Mouse (Mus musculus) stomach, embryonic 16.5 days (tissue): ENCODE results near the gene Sstr3. TPM values are rescaled to one million over a fixed set of nuclear protein-coding genes. Genes with fewer than 3 reads are reported as not detected.

Experiments used
- polyA plus RNA-seq: library from polyadenylated mRNA; unstranded; fragments of >200 nt; fragmentation: Nextera tagmentation; extraction: Ambion mirVana; gene quantifications from 2 replicates; pipeline ENCODE4 v1.2.1, GENCODE M21; 2015

Sstr3 gene
- polyA plus RNA-seq, 1 experiment from 2014 or later: 0.12 TPM

Other genes starting within 250 kb of the Sstr3 start
- 0.42 and 0.90 TPM in 2 replicates for gene Csf2rb2, start 239.0 kb downstream of the Sstr3 start, polyA plus RNA-seq
- gene Csf2rb, start 218.9 kb downstream of the Sstr3 start, polyA plus RNA-seq: 2.4 and 3.4 TPM in 2 replicates
- not detected in 2 replicates for gene Tex33, start 148.8 kb downstream of the Sstr3 start, polyA plus RNA-seq
- gene Tst, start 138.8 kb downstream of the Sstr3 start, polyA plus RNA-seq: 123 and 146 TPM in 2 replicates
- 6.8 TPM in 2 replicates for gene Mpst, start 138.3 kb downstream of the Sstr3 start, polyA plus RNA-seq
- gene Kctd17, start 116.1 kb downstream of the Sstr3 start, polyA plus RNA-seq: 28.1 and 32.0 TPM in 2 replicates
- gene Tmprss6, start 76.1 kb downstream of the Sstr3 start, polyA plus RNA-seq: 1.8 TPM in 2 replicates
- 0.75 and 0.92 TPM in 2 replicates for gene Il2rb, start 49.4 kb downstream of the Sstr3 start, polyA plus RNA-seq
- gene C1qtnf6, start 13.3 kb downstream of the Sstr3 start, polyA plus RNA-seq: 31.3 and 35.6 TPM in 2 replicates
- gene Rac2, start 28.1 kb upstream of the Sstr3 start, polyA plus RNA-seq: 21.1 and 26.2 TPM in 2 replicates
- gene Cyth4, start 52.4 kb upstream of the Sstr3 start, polyA plus RNA-seq: 10.0 and 12.9 TPM in 2 replicates
- gene Elfn2, start 174.1 kb upstream of the Sstr3 start, polyA plus RNA-seq: 0.07 and 0.17 TPM in 2 replicates
- 18.5 and 18.7 TPM in 2 replicates for gene Mfng, start 228.8 kb upstream of the Sstr3 start, polyA plus RNA-seq